Mouse (Mus musculus) natural killer cell, adult 2 months (primary cell): Measurements from ENCODE around the gene Ftsj1.
A peak's percentile ranks its signal among the peaks of the same experiment; 100 is the strongest.

ENCODE experiments used
- DNase-seq, 2 experiments: peaks; one replicate each; pipeline ENCODE4 v3.0.0; 2022; ENCODE audit warnings: low spot score in 2 of 2

Gene Ftsj1

GRCm38 (mm10) chrX:8219651-8220050 lies 32.6 kb downstream of the Ftsj1 start:
- DNase-seq = no peak

- DNase-seq = no peak
These were observed 34.1 kb downstream of the Ftsj1 start for GRCm38 (mm10) chrX:8218114-8218513.

DNA sequence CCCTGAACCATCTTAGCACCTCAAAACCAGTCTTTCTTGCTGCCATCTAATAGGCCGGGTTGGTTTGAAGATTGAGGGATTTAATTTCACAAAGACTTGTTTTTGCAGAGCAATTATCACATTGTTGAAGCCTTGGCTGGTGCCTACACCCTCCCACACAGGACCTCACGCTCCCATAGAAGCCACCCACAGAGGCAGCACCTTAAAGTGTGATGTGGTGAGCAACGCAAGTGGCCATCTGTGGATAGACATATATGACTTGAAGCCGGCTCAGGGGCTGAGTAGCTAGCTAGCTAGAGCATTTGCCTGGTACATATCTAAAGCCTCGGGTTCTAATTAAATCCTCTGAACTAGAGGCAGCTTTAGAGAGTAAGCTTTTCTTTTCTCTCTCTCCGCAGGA lies 34.8 kb downstream of the Ftsj1 start:
- no peak for DNase-seq

- DNase-seq = no peak
These were observed 40.6 kb downstream of the Ftsj1 start for GRCm38 (mm10) chrX:8211490-8212207.

DNA sequence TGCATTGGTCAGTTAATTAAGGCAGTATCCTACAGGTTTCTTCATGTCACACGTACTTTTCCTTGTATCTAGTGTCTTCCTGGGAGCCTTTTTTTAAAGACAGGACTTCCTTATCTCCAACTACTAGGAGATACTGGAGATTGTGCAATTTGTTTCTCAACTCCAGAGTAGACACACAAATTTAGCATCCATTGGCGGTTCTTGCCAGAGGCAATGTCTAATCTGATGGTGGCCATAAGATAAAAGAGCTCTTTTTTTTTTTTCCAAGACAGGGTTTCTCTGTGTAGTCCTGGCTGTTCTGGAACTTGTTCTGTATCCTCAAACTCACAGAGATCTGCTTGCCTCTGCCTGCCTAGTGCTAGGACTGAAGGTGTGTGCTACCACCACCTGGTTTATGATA lies 42.5 kb downstream of the Ftsj1 start:
- no peak for DNase-seq

GRCm38 (mm10) chrX:8207224-8207623 lies 45.0 kb downstream of the Ftsj1 start:
- no peak for DNase-seq

GRCm38 (mm10) chrX:8206694-8207197 lies 45.5 kb downstream of the Ftsj1 start:
- no peak for DNase-seq

- no peak for DNase-seq
These were observed 46.1 kb downstream of the Ftsj1 start, which contains the start of gene Porcn for GRCm38 (mm10) chrX:8206015-8206693. Porcn (minus strand) TSS chrX:8206525.

- no peak for DNase-seq
These were observed 46.7 kb downstream of the Ftsj1 start for GRCm38 (mm10) chrX:8205551-8205950.

GRCm38 (mm10) chrX:8205088-8205487 lies 47.1 kb downstream of the Ftsj1 start:
- DNase-seq = no peak

- no peak for DNase-seq
These were observed 48.1 kb downstream of the Ftsj1 start for GRCm38 (mm10) chrX:8204076-8204475.

DNA sequence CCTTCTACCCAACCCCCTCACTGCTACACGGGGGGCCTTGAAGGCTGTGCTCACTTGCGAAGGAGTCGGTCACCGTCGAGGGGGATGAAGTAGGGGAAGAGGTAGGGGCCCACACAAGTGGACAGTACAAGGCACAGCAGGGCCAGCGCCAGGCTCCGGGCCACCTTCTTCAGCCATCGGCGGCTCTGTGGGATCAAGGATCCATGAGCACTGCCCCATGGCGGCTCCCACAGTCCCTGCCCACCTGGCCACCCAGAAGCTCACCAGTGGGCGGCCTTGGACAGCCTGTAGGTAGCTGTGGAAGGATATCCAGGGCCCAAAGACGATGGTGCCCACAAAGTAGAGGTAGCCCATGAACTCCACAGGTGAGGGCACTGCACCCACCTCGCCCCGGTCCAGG lies 49.1 kb downstream of the Ftsj1 start:
- DNase-seq = no peak

- DNase-seq = no peak
These were observed 58.8 kb downstream of the Ftsj1 start, which contains the start of gene Ebp for GRCm38 (mm10) chrX:8193419-8193723. Ebp (minus strand) TSS chrX:8193512.

GRCm38 (mm10) chrX:8192640-8193418 lies 59.4 kb downstream of the Ftsj1 start:
- peak; percentile 60 to 63 for DNase-seq

DNA sequence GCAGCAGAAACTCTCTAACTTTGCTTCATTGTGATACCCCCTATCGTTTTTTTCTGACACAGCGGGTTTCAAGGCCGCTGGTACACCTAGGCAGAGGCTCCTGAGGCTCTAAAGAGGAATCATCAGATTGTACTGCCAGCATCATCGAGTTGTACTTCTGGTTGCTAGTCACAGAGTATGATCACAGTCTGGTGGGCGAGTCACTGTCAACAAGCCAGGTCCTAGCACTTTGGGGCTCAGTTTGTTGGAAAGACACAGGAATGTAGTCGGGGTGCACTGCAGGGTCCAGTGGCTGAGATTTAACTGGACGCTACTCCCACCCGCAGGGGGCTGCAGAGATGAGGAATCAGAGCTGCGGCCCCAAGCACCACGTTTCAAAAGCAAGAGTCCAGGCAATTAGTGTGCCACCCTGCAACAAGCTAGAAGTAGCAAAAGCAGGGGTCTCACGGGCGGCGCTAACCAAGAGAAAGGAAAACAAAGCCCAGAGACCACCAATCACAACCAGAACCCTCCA lies 60.0 kb downstream of the Ftsj1 start:
- no peak for DNase-seq
